In the genomic region with DNA sequence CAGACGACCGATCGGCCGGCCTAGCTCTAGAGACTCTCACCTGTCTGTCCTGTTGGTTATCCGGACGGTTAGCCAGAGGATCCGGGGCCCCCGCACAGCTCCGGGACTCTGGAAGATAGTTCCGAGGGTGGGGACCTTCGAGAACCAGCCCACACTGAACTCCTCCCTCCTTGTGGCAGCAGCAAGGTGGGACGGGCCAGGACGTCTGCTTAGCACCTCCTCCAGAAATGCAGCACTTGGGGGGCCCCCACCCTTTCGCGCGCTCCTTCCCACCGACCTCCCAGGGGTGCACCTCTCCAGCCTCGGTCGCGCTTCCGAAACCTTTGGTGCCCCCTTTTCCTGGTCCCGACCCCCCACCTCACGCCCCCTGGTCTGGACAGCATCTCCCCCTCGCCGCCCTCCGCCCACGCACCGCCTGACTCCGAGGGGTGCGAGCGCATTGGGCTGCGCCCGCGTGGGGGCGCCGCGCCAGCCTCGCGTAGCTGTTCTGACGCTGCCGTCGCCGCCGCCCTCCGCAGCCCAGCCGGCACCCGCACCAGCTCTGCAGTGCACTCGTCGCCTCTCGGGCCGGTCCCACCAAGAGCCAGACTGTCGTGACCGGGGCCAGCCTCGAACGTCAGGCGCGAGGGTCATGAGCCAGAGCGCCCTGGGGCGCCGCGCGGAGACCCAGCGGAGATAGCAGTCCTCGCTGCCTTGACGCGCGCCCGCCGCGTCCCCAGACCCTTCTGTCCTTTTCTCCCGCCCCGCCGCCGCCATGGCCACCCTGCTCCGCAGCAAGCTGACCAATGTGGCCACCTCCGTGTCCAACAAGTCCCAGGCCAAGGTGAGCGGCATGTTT, we compare ENCODE assay signal across 8 mouse cellular contexts. TPM values are rescaled to one million over a fixed set of nuclear protein-coding genes. Genes with fewer than 3 reads are reported as not detected.
DNase-seq lines count a peak whose midpoint lies in the region; ATAC-seq and TF ChIP-seq lines count a peak whose summit lies in the region.

Slc32a1 (plus strand) TSS at position 280 of the 838 bp plus-strand sequence.

- H3K4me2 ChIP-seq in limb, embryonic 11.5 days (ENCODE audit: low read depth, severe bottlenecking) = peak within 1 kb of the TSS; percentile 25

- no peak within 1 kb of the TSS for H3K9ac ChIP-seq in limb, embryonic 11.5 days (ENCODE audit: low read length)

- peak within 1 kb of the TSS; percentile 60 for H3K4me3 ChIP-seq in cortical plate, adult 2 months (ENCODE audit: insufficient read depth, low read length)
- H3K4me3 ChIP-seq in limb, embryonic 11.5 days (ENCODE audit: low read depth, low read length) = peak within 1 kb of the TSS; percentile 15; the same call in 1 of the 2 replicates

- no peak for TF ChIP-seq CTCF in cortical plate, adult 2 months (IDR thresholded peaks at IDR 0.05; ENCODE audit: extremely low read depth, insufficient read depth, low read length)

- H3K9me3 ChIP-seq in limb, embryonic 11.5 days (ENCODE audit: control insufficient read depth, low read length) = no peaks in the 10 kb centered on the region

- no peaks in the 10 kb centered on the region for H3K4me1 ChIP-seq in cortical plate, adult 2 months (ENCODE audit: control insufficient read depth, insufficient read depth, low read length)
- peaks cover 10% of the 10 kb centered on the region; the same call in 1 of the 2 replicates for H3K4me1 ChIP-seq in limb, embryonic 11.5 days (ENCODE audit: control insufficient read depth, insufficient read depth, low read length)

- under 1% methylated on average over 68 of the region's 77 CpGs for WGBS in limb, embryonic 11.5 days

- no peak for ATAC-seq in limb, embryonic 11.5 days (ENCODE audit: insufficient number of reproducible peaks, low FRiP score, low TSS enrichment, low read depth)
- ATAC-seq in megakaryocyte-erythroid progenitor cell, adult 5-6 weeks (replicated peaks; ENCODE audit: low FRiP score, low TSS enrichment, poor library complexity, severe bottlenecking) = no peak

- no peak for TF ChIP-seq POLR2A in cortical plate, adult 2 months (IDR thresholded peaks at IDR 0.05; ENCODE audit: extremely low read depth, insufficient read depth, low read length)

- no peaks in the 10 kb centered on the region for H3K36me3 ChIP-seq in limb, embryonic 11.5 days (ENCODE audit: control insufficient read depth, insufficient read depth, low read length)

- no peak for DNase-seq in layer of hippocampus, adult 18-20 months (ENCODE audit: low spot score in 2 of 2)
- DNase-seq in layer of hippocampus, adult 9-10 months (ENCODE audit: low spot score) = no peak
- DNase-seq in heart, postnatal 4 days = peak; percentile 13
- peak; percentile 47 for DNase-seq in limb, embryonic 11.5 days (ENCODE audit: low spot score)
- DNase-seq in right cerebral cortex, postnatal 4 days = peak; percentile 71
- DNase-seq in urinary bladder, adult 2 months (ENCODE audit: low spot score) = no peak

- peaks cover 94% of the 10 kb centered on the region for H3K27me3 ChIP-seq in limb, embryonic 11.5 days (ENCODE audit: control insufficient read depth, insufficient read depth, low read length)

- peak within 1 kb of the TSS; percentile 68 for H3K27ac ChIP-seq in cortical plate, adult 2 months (ENCODE audit: insufficient read depth, low read length)
- H3K27ac ChIP-seq in limb, embryonic 11.5 days (replicated peaks; ENCODE audit: low read depth, low read length) = no peak within 1 kb of the TSS

RNA-seq across cellular contexts. Expression of gene Slc32a1, which starts in this region (rescaled TPM):
- 10 to 100 TPM; 71.2 to 76.5 TPM for total RNA-seq in layer of hippocampus, adult 18-20 months (2021)
- 73.8 and 87.3 TPM in 2 replicates for polyA plus RNA-seq in cortical plate, adult 2 months (2012; rRNA removed)
- total RNA-seq in heart, postnatal 4 days (2021) = not detected
- not detected in 2 replicates for polyA plus RNA-seq in limb, embryonic 11.5 days (2014; fragmentation: Nextera tagmentation; extraction: Ambion mirVana)
- not detected in 2 replicates for polyA plus RNA-seq in urinary bladder, adult 2 months (2012; rRNA removed)
- total RNA-seq in megakaryocyte-erythroid progenitor cell, adult 5-6 weeks (2014; fragmentation: Nextera tagmentation) = not detected in 2 replicates
- not detected in 2 replicates for total RNA-seq in megakaryocyte-erythroid progenitor cell, adult 5-6 weeks (2017)

Comparison
In these comparisons a context has a peak if more than half of its experiments do, and no peak if none do; other contexts are left out.
1. RNA of gene Slc32a1 (total RNA-seq): 71.2 to 76.5 TPM in layer of hippocampus, adult 18-20 months; not detected in heart, postnatal 4 days and not detected in megakaryocyte-erythroid progenitor cell, adult 5-6 weeks; every median in the first group is over 10 times any median in the second.
2. RNA of gene Slc32a1 (polyA plus RNA-seq): 73.8 to 87.3 TPM in cortical plate, adult 2 months; not detected in limb, embryonic 11.5 days and not detected in urinary bladder, adult 2 months; every median in the first group is over 10 times any median in the second.
3. Peak in DNase-seq in heart, postnatal 4 days; RNA of the gene not detected or under 1 TPM.
4. Peak in DNase-seq, H3K4me3 ChIP-seq and H3K4me2 ChIP-seq in limb, embryonic 11.5 days; RNA of the gene not detected or under 1 TPM.